Mouse (Mus musculus): Measurements from ENCODE around the gene Esrp2. TPM values are rescaled to one million over a fixed set of nuclear protein-coding genes. Genes with fewer than 3 reads are reported as not detected.

The Esrp2 gene
- polyA plus RNA-seq, 1 experiment from 2014 or later = 12.7 TPM

DNA sequence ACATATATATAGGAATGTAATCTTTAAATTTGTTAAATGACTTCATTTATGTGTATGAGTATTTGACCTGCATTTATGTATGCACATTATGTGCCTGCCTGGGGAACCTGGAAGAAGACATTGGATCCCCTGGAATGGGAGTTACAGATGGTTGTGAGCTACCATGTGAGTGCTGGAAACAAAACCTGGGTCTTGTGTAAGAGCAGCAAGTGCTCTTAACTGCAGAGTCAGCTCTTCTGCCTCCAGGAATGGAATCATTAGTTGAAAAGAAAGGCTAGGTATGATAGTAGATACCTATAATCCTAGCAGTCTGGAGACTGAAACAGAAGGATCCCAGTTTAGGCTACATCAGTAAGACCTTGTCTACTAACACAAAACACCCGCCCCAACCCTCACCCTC, 10.7 kb downstream of the Esrp2 start:
- Histone ChIP-seq H3K27me3 (replicated peaks; ENCODE audit: control insufficient read depth, insufficient read depth, low read length) (no peaks in the 10 kb centered on the region), H3K9me3 (ENCODE audit: control insufficient read depth, low read length) (no peaks in the 10 kb centered on the region), H3K27ac (ENCODE audit: low read depth, low read length) (no peak overlapping the region), H3K4me3 (ENCODE audit: low read depth, low read length) (no peak overlapping the region), H3K4me1 (replicated peaks; ENCODE audit: control insufficient read depth, insufficient read depth, low read length) (no peaks in the 10 kb centered on the region), H3K36me3 (ENCODE audit: control insufficient read depth, insufficient read depth, low read length) (peaks cover 9% of the 10 kb centered on the region; the same call in 1 of the 2 replicates), H3K4me2 (no peak overlapping the region), H3K9ac (ENCODE audit: low read depth, low read length) (no peak overlapping the region)
- DNase-seq (ENCODE audit: low spot score) (no peak), ATAC-seq (replicated peaks; ENCODE audit: low FRiP score) (no peak)
- WGBS = 86% methylated on average over 1 of the region's 1 CpGs

DNA sequence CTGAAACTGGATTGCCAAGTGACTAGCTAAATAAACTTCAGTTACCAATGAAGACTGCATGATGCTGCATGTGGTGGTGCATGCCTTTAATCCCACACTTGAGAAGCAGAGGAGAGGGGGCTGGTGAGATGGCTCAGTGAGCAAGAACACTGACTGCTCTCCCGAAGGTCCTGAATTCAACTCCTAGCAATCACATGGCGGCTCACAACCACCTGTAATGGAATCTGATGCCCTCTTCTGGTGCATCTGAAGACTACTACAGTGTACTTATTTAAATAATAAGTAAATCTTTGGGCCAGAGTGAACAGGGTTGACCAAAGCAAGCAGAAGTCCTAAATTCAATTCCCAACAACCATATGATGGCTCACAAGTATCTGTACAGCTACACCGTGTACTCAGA, 13.3 kb downstream of the Esrp2 start:
- DNase-seq (ENCODE audit: low spot score) = no peak
- Histone ChIP-seq H3K27ac (ENCODE audit: low read depth, low read length) (no peak overlapping the region), H3K9me3 (ENCODE audit: control insufficient read depth, low read length) (no peaks in the 10 kb centered on the region), H3K4me3 (ENCODE audit: low read depth, low read length) (no peak overlapping the region), H3K36me3 (ENCODE audit: control insufficient read depth, insufficient read depth, low read length) (peaks cover 8% of the 10 kb centered on the region; the same call in 1 of the 2 replicates), H3K9ac (ENCODE audit: low read depth, low read length) (no peak overlapping the region), H3K4me2 (no peak overlapping the region), H3K27me3 (replicated peaks; ENCODE audit: control insufficient read depth, insufficient read depth, low read length) (no peaks in the 10 kb centered on the region), H3K4me1 (replicated peaks; ENCODE audit: control insufficient read depth, insufficient read depth, low read length) (no peaks in the 10 kb centered on the region)
- ATAC-seq (replicated peaks; ENCODE audit: low FRiP score) = no peak
- WGBS = 88% methylated on average over 3 of the region's 3 CpGs

DNA sequence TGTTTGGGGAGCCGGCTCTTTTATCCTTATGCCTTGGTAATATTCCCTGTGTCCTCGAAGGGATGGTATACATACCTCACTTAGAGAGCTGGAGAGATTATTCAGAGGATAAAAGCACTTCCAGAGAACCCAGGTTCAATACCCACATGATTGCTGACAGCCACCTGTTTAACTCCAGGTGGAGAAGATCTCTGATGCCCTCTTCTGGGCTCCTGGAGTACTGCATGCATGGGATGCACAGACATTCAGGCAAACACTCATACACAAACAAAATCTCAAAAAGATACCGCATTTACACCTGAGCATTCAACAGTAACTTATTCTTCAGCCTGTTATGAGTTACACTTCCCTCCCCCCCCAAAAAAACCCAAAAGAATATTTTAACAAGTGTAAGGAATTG, 20.9 kb downstream of the Esrp2 start:
- Histone ChIP-seq H3K9ac (ENCODE audit: low read depth, low read length) (no peak overlapping the region), H3K9me3 (ENCODE audit: control insufficient read depth, low read length) (no peaks in the 10 kb centered on the region), H3K4me1 (replicated peaks; ENCODE audit: control insufficient read depth, insufficient read depth, low read length) (no peaks in the 10 kb centered on the region), H3K36me3 (ENCODE audit: control insufficient read depth, insufficient read depth, low read length) (peaks cover 14% of the 10 kb centered on the region; the same call in 1 of the 2 replicates), H3K4me2 (no peak overlapping the region), H3K27me3 (replicated peaks; ENCODE audit: control insufficient read depth, insufficient read depth, low read length) (no peaks in the 10 kb centered on the region), H3K27ac (ENCODE audit: low read depth, low read length) (no peak overlapping the region), H3K4me3 (ENCODE audit: low read depth, low read length) (no peak overlapping the region)
- 82% methylated on average over 3 of the region's 3 CpGs for WGBS
- DNase-seq (ENCODE audit: low spot score) (no peak), ATAC-seq (replicated peaks; ENCODE audit: low FRiP score) (no peak)

DNA sequence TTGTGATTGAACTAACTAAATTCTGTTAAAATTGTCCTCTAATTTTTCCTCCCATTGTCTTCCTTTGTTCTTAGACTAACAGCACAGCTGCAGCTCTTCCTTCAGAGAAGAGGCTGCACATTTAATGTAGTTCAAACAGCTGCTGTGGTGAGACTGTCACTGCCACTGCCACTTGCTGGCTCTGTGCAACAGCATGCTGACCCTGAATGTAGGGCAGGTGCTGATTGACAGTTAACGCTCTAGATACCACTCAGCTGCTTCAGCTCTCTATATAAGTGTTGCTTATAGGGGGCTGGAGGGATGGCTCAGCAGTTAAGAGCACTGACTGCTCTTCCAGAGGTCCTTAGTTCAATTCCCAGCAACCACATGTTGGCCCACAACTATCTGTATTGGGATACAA, 24.3 kb downstream of the Esrp2 start:
- 91% methylated on average over 1 of the region's 1 CpGs for WGBS
- ATAC-seq (replicated peaks; ENCODE audit: low FRiP score) (no peak), DNase-seq (ENCODE audit: low spot score) (no peak)
- no peak overlapping the region for H3K4me3 ChIP-seq (ENCODE audit: low read depth, low read length)
- no peaks in the 10 kb centered on the region for H3K4me1 ChIP-seq (replicated peaks; ENCODE audit: control insufficient read depth, insufficient read depth, low read length)
- H3K9me3 ChIP-seq (ENCODE audit: control insufficient read depth, low read length) = no peaks in the 10 kb centered on the region
- H3K36me3 ChIP-seq (ENCODE audit: control insufficient read depth, insufficient read depth, low read length) = peaks cover 29% of the 10 kb centered on the region
- no peak overlapping the region for H3K9ac ChIP-seq (ENCODE audit: low read depth, low read length)
- no peak overlapping the region for H3K27ac ChIP-seq (ENCODE audit: low read depth, low read length)
- no peak overlapping the region for H3K4me2 ChIP-seq
- no peaks in the 10 kb centered on the region for H3K27me3 ChIP-seq (replicated peaks; ENCODE audit: control insufficient read depth, insufficient read depth, low read length)

DNA sequence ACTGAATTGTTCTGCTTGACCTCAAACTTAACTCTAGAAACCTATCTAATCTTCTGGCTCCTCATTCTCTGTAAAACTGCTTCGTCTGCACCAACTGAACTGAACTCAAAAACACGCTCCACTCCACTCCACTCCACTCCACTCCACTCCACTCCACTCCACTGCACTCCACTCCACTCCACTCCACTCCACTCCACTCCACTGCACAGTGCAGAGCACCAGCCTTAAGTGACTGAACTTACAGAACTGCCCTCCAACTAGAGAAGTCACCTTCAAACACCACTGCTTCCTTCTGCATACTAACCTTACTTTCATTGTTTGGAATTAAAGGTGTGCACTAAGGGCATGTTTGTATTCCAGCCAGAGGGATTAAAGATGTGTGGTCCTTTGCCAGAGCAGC, 24.7 kb downstream of the Esrp2 start:
- H3K27ac ChIP-seq (ENCODE audit: low read depth, low read length) = no peak overlapping the region
- no peaks in the 10 kb centered on the region for H3K9me3 ChIP-seq (ENCODE audit: control insufficient read depth, low read length)
- peaks cover 29% of the 10 kb centered on the region for H3K36me3 ChIP-seq (ENCODE audit: control insufficient read depth, insufficient read depth, low read length)
- H3K27me3 ChIP-seq (replicated peaks; ENCODE audit: control insufficient read depth, insufficient read depth, low read length) = no peaks in the 10 kb centered on the region
- H3K4me3 ChIP-seq (ENCODE audit: low read depth, low read length) = no peak overlapping the region
- no peaks in the 10 kb centered on the region for H3K4me1 ChIP-seq (replicated peaks; ENCODE audit: control insufficient read depth, insufficient read depth, low read length)
- H3K9ac ChIP-seq (ENCODE audit: low read depth, low read length) = no peak overlapping the region
- H3K4me2 ChIP-seq = no peak overlapping the region
- ATAC-seq (replicated peaks; ENCODE audit: low FRiP score) (no peak), DNase-seq (ENCODE audit: low spot score) (no peak)
- WGBS = 81% methylated on average over 2 of the region's 2 CpGs

DNA sequence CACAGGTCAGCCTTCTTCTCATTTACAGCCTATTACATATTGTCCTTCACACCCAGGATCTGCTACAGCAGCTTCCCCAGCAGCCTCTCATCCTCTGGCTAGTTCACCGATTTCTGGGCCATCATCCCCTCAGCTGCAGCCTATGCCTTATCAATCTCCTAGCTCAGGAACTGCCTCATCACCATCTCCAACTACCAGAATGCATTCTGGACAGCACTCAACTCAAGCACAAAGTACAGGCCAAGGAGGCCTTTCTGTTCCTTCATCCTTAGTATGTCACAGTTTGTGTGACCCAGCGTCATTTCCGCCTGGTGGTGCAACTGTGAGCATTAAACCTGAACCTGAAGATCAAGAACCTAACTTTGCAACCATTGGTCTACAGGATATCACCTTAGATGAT, 28.0 kb downstream of the Esrp2 start:
- H3K27ac ChIP-seq (ENCODE audit: low read depth, low read length) = no peak overlapping the region
- H3K27me3 ChIP-seq (replicated peaks; ENCODE audit: control insufficient read depth, insufficient read depth, low read length) = no peaks in the 10 kb centered on the region
- no peak overlapping the region for H3K9ac ChIP-seq (ENCODE audit: low read depth, low read length)
- 93% methylated on average over 3 of the region's 3 CpGs for WGBS
- H3K4me1 ChIP-seq (replicated peaks; ENCODE audit: control insufficient read depth, insufficient read depth, low read length) = no peaks in the 10 kb centered on the region
- H3K36me3 ChIP-seq (ENCODE audit: control insufficient read depth, insufficient read depth, low read length) = peaks cover 27% of the 10 kb centered on the region
- no peak for ATAC-seq (replicated peaks; ENCODE audit: low FRiP score)
- H3K4me3 ChIP-seq (ENCODE audit: low read depth, low read length) = no peak overlapping the region
- H3K4me2 ChIP-seq = no peak overlapping the region
- DNase-seq (ENCODE audit: low spot score) = no peak
- H3K9me3 ChIP-seq (ENCODE audit: control insufficient read depth, low read length) = no peaks in the 10 kb centered on the region

DNA sequence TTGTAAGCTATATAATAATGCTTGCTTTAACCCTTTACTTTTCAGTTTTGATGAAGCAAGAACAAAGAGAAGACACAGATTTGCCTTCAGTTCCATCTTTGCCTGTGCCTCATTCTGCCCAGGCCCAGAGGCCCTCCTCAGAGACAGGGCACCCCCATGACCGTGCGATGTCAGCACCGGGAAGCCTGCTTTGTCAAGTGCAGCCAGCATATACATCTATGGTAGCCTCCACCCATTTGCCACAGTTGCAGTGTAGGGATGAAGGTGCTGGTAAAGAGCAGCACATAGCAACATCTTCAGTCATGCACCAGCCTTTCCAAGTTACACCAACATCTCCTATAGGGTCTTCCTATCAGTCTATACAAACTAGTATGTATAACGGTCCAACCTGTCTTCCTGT, 28.7 kb downstream of the Esrp2 start:
- ATAC-seq (replicated peaks; ENCODE audit: low FRiP score) = no peak
- H3K9me3 ChIP-seq (ENCODE audit: control insufficient read depth, low read length) = no peaks in the 10 kb centered on the region
- H3K9ac ChIP-seq (ENCODE audit: low read depth, low read length) = no peak overlapping the region
- no peaks in the 10 kb centered on the region for H3K27me3 ChIP-seq (replicated peaks; ENCODE audit: control insufficient read depth, insufficient read depth, low read length)
- no peak overlapping the region for H3K4me3 ChIP-seq (ENCODE audit: low read depth, low read length)
- no peaks in the 10 kb centered on the region for H3K4me1 ChIP-seq (replicated peaks; ENCODE audit: control insufficient read depth, insufficient read depth, low read length)
- H3K4me2 ChIP-seq = no peak overlapping the region
- H3K36me3 ChIP-seq (ENCODE audit: control insufficient read depth, insufficient read depth, low read length) = peaks cover 27% of the 10 kb centered on the region
- 96% methylated on average over 4 of the region's 4 CpGs for WGBS
- no peak for DNase-seq (ENCODE audit: low spot score)
- H3K27ac ChIP-seq (ENCODE audit: low read depth, low read length) = no peak overlapping the region

DNA sequence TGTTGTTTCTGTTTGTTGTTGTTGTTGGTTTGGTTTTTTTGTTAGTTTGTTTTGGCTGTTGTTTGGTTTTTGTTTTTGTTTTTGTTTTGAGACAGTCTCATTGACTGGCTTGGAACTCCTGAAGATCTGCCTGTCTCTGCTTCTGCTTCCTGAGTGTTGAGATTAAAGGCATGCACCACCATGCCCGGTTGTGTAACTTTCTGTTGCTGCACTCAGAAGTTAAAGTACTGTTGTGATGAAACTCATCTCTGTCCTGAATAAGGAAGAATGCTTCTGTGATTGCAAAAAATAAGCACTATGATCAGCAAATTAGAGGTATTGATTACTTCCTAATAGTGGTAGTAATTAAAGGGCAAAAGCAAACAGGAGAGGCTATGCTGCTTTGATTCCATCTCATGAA, 30.6 kb downstream of the Esrp2 start:
- ATAC-seq (replicated peaks; ENCODE audit: low FRiP score) = no peak

DNA sequence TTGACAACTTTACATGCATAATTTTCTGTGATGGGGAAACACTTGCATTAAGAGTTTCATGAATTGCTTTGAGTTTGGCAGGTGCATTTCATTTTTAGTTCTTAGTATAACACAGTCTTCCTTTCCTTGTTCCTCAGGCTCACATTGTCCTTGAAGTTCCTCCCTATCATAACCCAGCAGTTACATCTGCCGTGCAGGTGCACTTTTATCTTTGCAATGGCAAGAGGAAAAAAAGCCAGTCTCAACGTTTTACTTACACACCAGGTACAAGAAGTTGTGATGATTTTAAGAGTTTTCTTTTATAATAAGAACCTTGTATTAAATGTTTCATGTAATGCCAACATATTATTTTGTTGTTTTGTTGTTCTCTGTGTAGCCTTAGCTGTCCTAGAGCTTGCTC, 32.9 kb downstream of the Esrp2 start:
- DNase-seq (ENCODE audit: low spot score) = no peak
- Histone ChIP-seq H3K4me1 (replicated peaks; ENCODE audit: control insufficient read depth, insufficient read depth, low read length) (no peaks in the 10 kb centered on the region), H3K27ac (ENCODE audit: low read depth, low read length) (no peak overlapping the region), H3K9ac (ENCODE audit: low read depth, low read length) (no peak overlapping the region), H3K4me2 (no peak overlapping the region), H3K4me3 (ENCODE audit: low read depth, low read length) (no peak overlapping the region), H3K9me3 (ENCODE audit: control insufficient read depth, low read length) (no peaks in the 10 kb centered on the region), H3K36me3 (ENCODE audit: control insufficient read depth, insufficient read depth, low read length) (peaks cover 20% of the 10 kb centered on the region), H3K27me3 (replicated peaks; ENCODE audit: control insufficient read depth, insufficient read depth, low read length) (no peaks in the 10 kb centered on the region)
- WGBS = 74% methylated on average over 2 of the region's 2 CpGs
- no peak for ATAC-seq (replicated peaks; ENCODE audit: low FRiP score)

More for the DNA sequence above, 30.6 kb downstream of the Esrp2 start:
- Histone ChIP-seq H3K9me3 (ENCODE audit: control insufficient read depth, low read length) (no peaks in the 10 kb centered on the region), H3K27ac (ENCODE audit: low read depth, low read length) (no peak overlapping the region), H3K27me3 (replicated peaks; ENCODE audit: control insufficient read depth, insufficient read depth, low read length) (no peaks in the 10 kb centered on the region), H3K36me3 (ENCODE audit: control insufficient read depth, insufficient read depth, low read length) (peaks cover 24% of the 10 kb centered on the region), H3K9ac (ENCODE audit: low read depth, low read length) (no peak overlapping the region), H3K4me2 (no peak overlapping the region), H3K4me1 (replicated peaks; ENCODE audit: control insufficient read depth, insufficient read depth, low read length) (no peaks in the 10 kb centered on the region), H3K4me3 (ENCODE audit: low read depth, low read length) (no peak overlapping the region)
- WGBS = 64% methylated on average over 1 of the region's 1 CpGs
- no peak for DNase-seq (ENCODE audit: low spot score)
